Mouse (Mus musculus) brain, embryonic 14.5 days (tissue): ENCODE results near the gene Tfap2e.

Experiments used
- CTCF ChIP-seq: fragments of 200-500 bp; IDR thresholded peaks from 2 replicates; pipeline ENCODE4 v1.5.1; 2012; ENCODE audit warnings: inconsistent platforms, mild to moderate bottlenecking, moderate library complexity, borderline replicate concordance; ENCODE audit not compliant: insufficient read depth, insufficient read length; ENCODE audit errors: extremely low read depth
- POLR2A ChIP-seq: fragments of 200-500 bp; IDR thresholded peaks from 2 replicates; pipeline ENCODE4 v1.6.1; 2012; ENCODE audit warnings: mild to moderate bottlenecking, inconsistent platforms, borderline replicate concordance; ENCODE audit not compliant: poor library complexity, insufficient read depth, insufficient read length, severe bottlenecking; ENCODE audit errors: extremely low read depth

GRCm38 (mm10) chr4:126689457-126689856 lies 46.6 kb downstream of the Tfap2e start:
- TF ChIP-seq CTCF (no peak), POLR2A (no peak)
